Mouse (Mus musculus) layer of hippocampus, adult 9-10 months (tissue): ENCODE results near the gene Prlhr.

ENCODE experiments used
- DNase-seq: peaks from one replicate; pipeline ENCODE4 v3.0.0; 2022; ENCODE audit warnings: low spot score

The Prlhr gene

GRCm38 (mm10) chr19:60468254-60468762 lies at the start of gene Prlhr:
Gene Prlhr, minus strand, starts transcription at chr19:60468304.
- no peak for DNase-seq

- DNase-seq = no peak
Observed at GRCm38 (mm10) chr19:60515064-60515463, 47.0 kb upstream of the Prlhr start.

- no peak for DNase-seq
Observed at GRCm38 (mm10) chr19:60513431-60513830, 45.3 kb upstream of the Prlhr start.

GRCm38 (mm10) chr19:60500209-60500608 lies 32.1 kb upstream of the Prlhr start:
- no peak for DNase-seq

GRCm38 (mm10) chr19:60497171-60497570 lies 29.1 kb upstream of the Prlhr start:
- DNase-seq = no peak

GRCm38 (mm10) chr19:60495772-60496171 lies 27.7 kb upstream of the Prlhr start:
- no peak for DNase-seq

GRCm38 (mm10) chr19:60489566-60489965 lies 21.5 kb upstream of the Prlhr start:
- DNase-seq = no peak

- no peak for DNase-seq
Observed at GRCm38 (mm10) chr19:60485261-60485660, 17.2 kb upstream of the Prlhr start.

GRCm38 (mm10) chr19:60478859-60479258 lies 10.8 kb upstream of the Prlhr start:
- no peak for DNase-seq

- no peak for DNase-seq
Observed at GRCm38 (mm10) chr19:60477788-60478187, 9.7 kb upstream of the Prlhr start.

- DNase-seq = no peak
Observed at GRCm38 (mm10) chr19:60468846-60469245, 742 bp upstream of the Prlhr start.

- DNase-seq = no peak
Observed at GRCm38 (mm10) chr19:60467588-60468007, 506 bp downstream of the Prlhr start.

- DNase-seq = no peak
Observed at GRCm38 (mm10) chr19:60466953-60467570, 1.0 kb downstream of the Prlhr start.

GRCm38 (mm10) chr19:60465726-60466125 lies 2.4 kb downstream of the Prlhr start:
- no peak for DNase-seq

- peak; percentile 63 for DNase-seq
Observed at GRCm38 (mm10) chr19:60463896-60464295, 4.2 kb downstream of the Prlhr start.

- no peak for DNase-seq
Observed at GRCm38 (mm10) chr19:60463440-60463839, 4.7 kb downstream of the Prlhr start.

GRCm38 (mm10) chr19:60461476-60461875 lies 6.6 kb downstream of the Prlhr start:
- DNase-seq = no peak

GRCm38 (mm10) chr19:60459680-60460079 lies 8.4 kb downstream of the Prlhr start:
- DNase-seq = no peak

- peak; percentile 18 for DNase-seq
Observed at GRCm38 (mm10) chr19:60459071-60459470, 9.0 kb downstream of the Prlhr start.

GRCm38 (mm10) chr19:60455791-60456190 lies 12.3 kb downstream of the Prlhr start:
- no peak for DNase-seq

- DNase-seq = no peak
Observed at GRCm38 (mm10) chr19:60440531-60440930, 27.6 kb downstream of the Prlhr start.

- DNase-seq = no peak
Observed at GRCm38 (mm10) chr19:60440083-60440482, 28.0 kb downstream of the Prlhr start.

GRCm38 (mm10) chr19:60437566-60438241 lies 30.4 kb downstream of the Prlhr start:
- no peak for DNase-seq
